Mouse (Mus musculus): ENCODE measurements around the gene Tob2. TPM values are rescaled to one million over a fixed set of nuclear protein-coding genes. Genes with fewer than 3 reads are reported as not detected.

The Tob2 gene
- polyA plus RNA-seq, 1 experiment from 2014 or later, result 24.1 TPM

- H3K4me2 ChIP-seq (replicated peaks; ENCODE audit: low read depth, low read length), result no peak overlapping the region
- H3K36me3 ChIP-seq (ENCODE audit: control insufficient read depth, insufficient read depth, low read length), result peaks cover 61% of the 10 kb centered on the region
- no peak for ATAC-seq (ENCODE audit: low FRiP score, low TSS enrichment)
- H3K9ac ChIP-seq (ENCODE audit: low read depth, low read length), result no peak overlapping the region
- 94% methylated on average over 7 of the region's 7 CpGs for WGBS
- H3K27me3 ChIP-seq (ENCODE audit: control insufficient read depth, insufficient read depth, low read length), result no peaks in the 10 kb centered on the region
- H3K9me3 ChIP-seq (ENCODE audit: control insufficient read depth, low read length), result no peaks in the 10 kb centered on the region
- H3K4me3 ChIP-seq (ENCODE audit: low read length), result no peak overlapping the region
- no peaks in the 10 kb centered on the region for H3K4me1 ChIP-seq (ENCODE audit: control insufficient read depth, insufficient read depth, low read length)
- no peak overlapping the region for H3K27ac ChIP-seq (ENCODE audit: low read depth, low read length)
These were observed 32.7 kb upstream of the Tob2 start for GRCm38 (mm10) chr15:81891140-81891802.

GRCm38 (mm10) chr15:81889175-81889574 lies 30.6 kb upstream of the Tob2 start:
- Histone ChIP-seq H3K9ac (ENCODE audit: low read depth, low read length) (no peak overlapping the region), H3K36me3 (ENCODE audit: control insufficient read depth, insufficient read depth, low read length) (peaks cover 49% of the 10 kb centered on the region), H3K27ac (ENCODE audit: low read depth, low read length) (no peak overlapping the region), H3K27me3 (ENCODE audit: control insufficient read depth, insufficient read depth, low read length) (no peaks in the 10 kb centered on the region), H3K4me1 (ENCODE audit: control insufficient read depth, insufficient read depth, low read length) (0 out of 2 replicates have a peak, but pooled peaks cover 3% of the 10 kb centered on the region), H3K4me2 (replicated peaks; ENCODE audit: low read depth, low read length) (no peak overlapping the region), H3K9me3 (ENCODE audit: control insufficient read depth, low read length) (no peaks in the 10 kb centered on the region), H3K4me3 (ENCODE audit: low read length) (no peak overlapping the region)
- ATAC-seq (ENCODE audit: low FRiP score, low TSS enrichment), result no peak
- WGBS, result 93% methylated on average over 7 of the region's 7 CpGs

GRCm38 (mm10) chr15:81886795-81887550 lies 28.4 kb upstream of the Tob2 start:
- Histone ChIP-seq H3K36me3 (ENCODE audit: control insufficient read depth, insufficient read depth, low read length) (peaks cover 36% of the 10 kb centered on the region), H3K9ac (ENCODE audit: low read depth, low read length) (no peak overlapping the region), H3K4me2 (replicated peaks; ENCODE audit: low read depth, low read length) (no peak overlapping the region), H3K27me3 (ENCODE audit: control insufficient read depth, insufficient read depth, low read length) (no peaks in the 10 kb centered on the region), H3K27ac (ENCODE audit: low read depth, low read length) (no peak overlapping the region), H3K4me3 (ENCODE audit: low read length) (no peak overlapping the region), H3K9me3 (ENCODE audit: control insufficient read depth, low read length) (no peaks in the 10 kb centered on the region), H3K4me1 (ENCODE audit: control insufficient read depth, insufficient read depth, low read length) (0 out of 2 replicates have a peak, but pooled peaks cover 3% of the 10 kb centered on the region)
- no peak for ATAC-seq (ENCODE audit: low FRiP score, low TSS enrichment)
- WGBS, result 90% methylated on average over 6 of the region's 6 CpGs

GRCm38 (mm10) chr15:81885418-81885934 lies 26.9 kb upstream of the Tob2 start:
- H3K27ac ChIP-seq (ENCODE audit: low read depth, low read length), result peak overlapping the region; percentile 56; the same call in 1 of the 2 replicates
- ATAC-seq (ENCODE audit: low FRiP score, low TSS enrichment), result 0 out of 2 replicates have a peak, but pooled peaks have one; percentile 70

GRCm38 (mm10) chr15:81882348-81882747 lies 23.8 kb upstream of the Tob2 start:
- ATAC-seq (ENCODE audit: low FRiP score, low TSS enrichment), result no peak
- Histone ChIP-seq H3K27ac (ENCODE audit: low read depth, low read length) (no peak overlapping the region), H3K9ac (ENCODE audit: low read depth, low read length) (no peak overlapping the region), H3K4me2 (replicated peaks; ENCODE audit: low read depth, low read length) (no peak overlapping the region), H3K36me3 (ENCODE audit: control insufficient read depth, insufficient read depth, low read length) (peaks cover 2% of the 10 kb centered on the region; the same call in 1 of the 2 replicates), H3K4me1 (ENCODE audit: control insufficient read depth, insufficient read depth, low read length) (peaks cover 10% of the 10 kb centered on the region), H3K27me3 (ENCODE audit: control insufficient read depth, insufficient read depth, low read length) (no peaks in the 10 kb centered on the region), H3K9me3 (ENCODE audit: control insufficient read depth, low read length) (no peaks in the 10 kb centered on the region), H3K4me3 (ENCODE audit: low read length) (no peak overlapping the region)
- 88% methylated on average over 3 of the region's 3 CpGs for WGBS

More at GRCm38 (mm10) chr15:81885418-81885934, 26.9 kb upstream of the Tob2 start:
- no peak overlapping the region for H3K4me2 ChIP-seq (replicated peaks; ENCODE audit: low read depth, low read length)
- 26% methylated on average over 3 of the region's 3 CpGs for WGBS
- H3K27me3 ChIP-seq (ENCODE audit: control insufficient read depth, insufficient read depth, low read length), result no peaks in the 10 kb centered on the region
- H3K9me3 ChIP-seq (ENCODE audit: control insufficient read depth, low read length), result no peaks in the 10 kb centered on the region
- 0 out of 2 replicates have a peak, but pooled peaks cover 3% of the 10 kb centered on the region for H3K4me1 ChIP-seq (ENCODE audit: control insufficient read depth, insufficient read depth, low read length)
- H3K4me3 ChIP-seq (ENCODE audit: low read length), result no peak overlapping the region
- peaks cover 22% of the 10 kb centered on the region for H3K36me3 ChIP-seq (ENCODE audit: control insufficient read depth, insufficient read depth, low read length)
- H3K9ac ChIP-seq (ENCODE audit: low read depth, low read length), result no peak overlapping the region

- Histone ChIP-seq H3K27me3 (ENCODE audit: control insufficient read depth, insufficient read depth, low read length) (no peaks in the 10 kb centered on the region), H3K4me1 (ENCODE audit: control insufficient read depth, insufficient read depth, low read length) (peaks cover 7% of the 10 kb centered on the region), H3K27ac (ENCODE audit: low read depth, low read length) (no peak overlapping the region), H3K4me3 (ENCODE audit: low read length) (no peak overlapping the region), H3K9ac (ENCODE audit: low read depth, low read length) (no peak overlapping the region), H3K9me3 (ENCODE audit: control insufficient read depth, low read length) (no peaks in the 10 kb centered on the region), H3K36me3 (ENCODE audit: control insufficient read depth, insufficient read depth, low read length) (peaks cover 5% of the 10 kb centered on the region; the same call in 1 of the 2 replicates), H3K4me2 (replicated peaks; ENCODE audit: low read depth, low read length) (no peak overlapping the region)
- 71% methylated on average over 5 of the region's 5 CpGs for WGBS
- no peak for ATAC-seq (ENCODE audit: low FRiP score, low TSS enrichment)
These were observed 21.2 kb upstream of the Tob2 start for GRCm38 (mm10) chr15:81879531-81880401.

GRCm38 (mm10) chr15:81872262-81873136 lies 13.9 kb upstream of the Tob2 start, which contains the start of gene Aco2:
Gene Aco2, plus strand, starts transcription at chr15:81872309.
- peak within 1 kb of the TSS; percentile 97 for H3K4me3 ChIP-seq (ENCODE audit: low read length)
- ATAC-seq (ENCODE audit: low FRiP score, low TSS enrichment), result peak; percentile 83
- WGBS, result under 1% methylated on average over 53 of the region's 53 CpGs

More at GRCm38 (mm10) chr15:81872262-81873136, 13.9 kb upstream of the Tob2 start, which contains the start of gene Aco2:
- peak within 1 kb of the TSS; percentile 98 for H3K27ac ChIP-seq (ENCODE audit: low read depth, low read length)
- H3K4me1 ChIP-seq (ENCODE audit: control insufficient read depth, insufficient read depth, low read length), result peaks cover 3% of the 10 kb centered on the region; the same call in 1 of the 2 replicates
- H3K36me3 ChIP-seq (ENCODE audit: control insufficient read depth, insufficient read depth, low read length), result peaks cover 35% of the 10 kb centered on the region
- peak within 1 kb of the TSS; percentile 87 for H3K4me2 ChIP-seq (replicated peaks; ENCODE audit: low read depth, low read length)
- peak within 1 kb of the TSS; percentile 85 for H3K9ac ChIP-seq (ENCODE audit: low read depth, low read length)
- H3K27me3 ChIP-seq (ENCODE audit: control insufficient read depth, insufficient read depth, low read length), result no peaks in the 10 kb centered on the region
- H3K9me3 ChIP-seq (ENCODE audit: control insufficient read depth, low read length), result no peaks in the 10 kb centered on the region

All from kidney, embryonic 14.5 days (tissue).